Comparison of ENCODE assay signal across 8 mouse cellular contexts in genomic region chr15:100600696-100601272, GRCm38 (mm10). TPM values are rescaled to one million over a fixed set of nuclear protein-coding genes. Genes with fewer than 3 reads are reported as not detected.
DNase-seq lines count a peak whose midpoint lies in the region; ATAC-seq lines count a peak whose summit lies in the region.

No protein-coding gene starts in this region.

- no peak for ATAC-seq in liver, embryonic 11.5 days (replicated peaks; ENCODE audit: low FRiP score)
- ATAC-seq in forebrain, embryonic 14.5 days, result no peak
- no peak for ATAC-seq in neural tube, embryonic 14.5 days (ENCODE audit: low read depth)

- DNase-seq in liver, embryonic 11.5 days (ENCODE audit: low spot score), result no peak
- DNase-seq in liver, result no peak
- no peak for DNase-seq in forebrain, embryonic 14.5 days (ENCODE audit: low spot score)
- DNase-seq in limb, embryonic 10.5 days (ENCODE audit: low spot score), result peak; percentile 44
- DNase-seq in urinary bladder, adult 18-20 months (ENCODE audit: low spot score in 2 of 2), result no peak
- DNase-seq in spleen, postnatal 10 days (ENCODE audit: low spot score in 2 of 2), result no peak
- DNase-seq in adrenal gland, postnatal 10 days, result no peak

- peaks cover 42% of the 10 kb centered on the region for H3K27me3 ChIP-seq in liver, embryonic 11.5 days (replicated peaks; ENCODE audit: control insufficient read depth, insufficient read depth, low read length)
- 0 out of 2 replicates have a peak, but pooled peaks cover 3% of the 10 kb centered on the region for H3K27me3 ChIP-seq in forebrain, embryonic 14.5 days (replicated peaks; ENCODE audit: control insufficient read depth, insufficient read depth, low read length)
- H3K27me3 ChIP-seq in limb, embryonic 10.5 days (ENCODE audit: low read depth, poor library complexity, severe bottlenecking), result peaks cover 96% of the 10 kb centered on the region
- H3K27me3 ChIP-seq in neural tube, embryonic 14.5 days (ENCODE audit: control insufficient read depth, insufficient read depth, low read length), result 0 out of 2 replicates have a peak, but pooled peaks cover 2% of the 10 kb centered on the region

- H3K9ac ChIP-seq in liver, embryonic 11.5 days (ENCODE audit: low read depth, low read length), result no peak overlapping the region
- H3K9ac ChIP-seq in forebrain, embryonic 14.5 days (ENCODE audit: low read length), result 0 out of 2 replicates have a peak overlapping the region, but pooled peaks have one; percentile 95
- no peak overlapping the region for H3K9ac ChIP-seq in neural tube, embryonic 14.5 days (replicated peaks; ENCODE audit: low read depth, low read length)

- 18% methylated on average over 21 of the region's 21 CpGs for WGBS in liver, embryonic 11.5 days
- 27% methylated on average over 21 of the region's 21 CpGs for WGBS in forebrain, embryonic 14.5 days
- 9% methylated on average over 21 of the region's 21 CpGs for WGBS in limb, embryonic 10.5 days
- WGBS in neural tube, embryonic 14.5 days, result 15% methylated on average over 21 of the region's 21 CpGs

- H3K9me3 ChIP-seq in liver, embryonic 11.5 days (ENCODE audit: control insufficient read depth, low read length), result no peaks in the 10 kb centered on the region
- H3K9me3 ChIP-seq in forebrain, embryonic 14.5 days (replicated peaks; ENCODE audit: control insufficient read depth, low read length), result no peaks in the 10 kb centered on the region
- H3K9me3 ChIP-seq in limb, embryonic 10.5 days (replicated peaks), result no peaks in the 10 kb centered on the region
- H3K9me3 ChIP-seq in neural tube, embryonic 14.5 days (ENCODE audit: control insufficient read depth, low read length), result no peaks in the 10 kb centered on the region

- peaks cover 13% of the 10 kb centered on the region for H3K4me1 ChIP-seq in liver, embryonic 11.5 days (replicated peaks; ENCODE audit: control insufficient read depth, insufficient read depth, low read length)
- H3K4me1 ChIP-seq in forebrain, embryonic 14.5 days (ENCODE audit: control insufficient read depth, insufficient read depth, low read length), result peaks cover 10% of the 10 kb centered on the region
- peaks cover 34% of the 10 kb centered on the region for H3K4me1 ChIP-seq in limb, embryonic 10.5 days
- H3K4me1 ChIP-seq in neural tube, embryonic 14.5 days (ENCODE audit: control insufficient read depth, insufficient read depth, low read length), result peaks cover 12% of the 10 kb centered on the region

- no peak overlapping the region for H3K27ac ChIP-seq in liver, embryonic 11.5 days (ENCODE audit: low read depth, low read length)
- no peak overlapping the region for H3K27ac ChIP-seq in forebrain, embryonic 14.5 days (ENCODE audit: low read depth, low read length)
- H3K27ac ChIP-seq in limb, embryonic 10.5 days, result no peak overlapping the region
- H3K27ac ChIP-seq in neural tube, embryonic 14.5 days (ENCODE audit: low read depth, low read length), result no peak overlapping the region

- H3K4me3 ChIP-seq in liver, embryonic 11.5 days (ENCODE audit: low read depth, low read length), result peak overlapping the region; percentile 66
- H3K4me3 ChIP-seq in forebrain, embryonic 14.5 days (ENCODE audit: low read depth, low read length), result peak overlapping the region; percentile 81; the same call in 1 of the 2 replicates
- peak overlapping the region; percentile 86; the same call in 1 of the 2 replicates for H3K4me3 ChIP-seq in limb, embryonic 10.5 days
- H3K4me3 ChIP-seq in neural tube, embryonic 14.5 days (ENCODE audit: low read depth, low read length), result no peak overlapping the region

- H3K4me2 ChIP-seq in liver, embryonic 11.5 days, result peak overlapping the region; percentile 96
- H3K4me2 ChIP-seq in forebrain, embryonic 14.5 days (ENCODE audit: low read length), result peak overlapping the region; percentile 79
- peak overlapping the region; percentile 57 for H3K4me2 ChIP-seq in neural tube, embryonic 14.5 days (ENCODE audit: low read depth, low read length)

- H3K36me3 ChIP-seq in liver, embryonic 11.5 days (ENCODE audit: control insufficient read depth, insufficient read depth, low read length), result no peaks in the 10 kb centered on the region
- no peaks in the 10 kb centered on the region for H3K36me3 ChIP-seq in forebrain, embryonic 14.5 days (ENCODE audit: control insufficient read depth, insufficient read depth, low read length)
- no peaks in the 10 kb centered on the region for H3K36me3 ChIP-seq in limb, embryonic 10.5 days
- H3K36me3 ChIP-seq in neural tube, embryonic 14.5 days (ENCODE audit: control insufficient read depth, insufficient read depth, low read length), result no peaks in the 10 kb centered on the region

RNA-seq across cellular contexts. Expression of gene Pou6f1, which starts 1.0 kb away (rescaled TPM):
- polyA plus RNA-seq in liver, embryonic 11.5 days (2014; fragmentation: Nextera tagmentation; extraction: Ambion mirVana), result 0.92 and 1.2 TPM in 2 replicates
- 36.9 and 42.0 TPM in 2 replicates for polyA plus RNA-seq in forebrain, embryonic 14.5 days (2014; fragmentation: Nextera tagmentation; extraction: Ambion mirVana)
- 1.1 and 2.9 TPM in 2 replicates for polyA plus RNA-seq in limb, embryonic 10.5 days (2016; fragmentation: Nextera tagmentation; extraction: Ambion mirVana)
- polyA plus RNA-seq in neural tube, embryonic 14.5 days (2014; fragmentation: Nextera tagmentation; extraction: Ambion mirVana), result 47.6 and 49.7 TPM in 2 replicates
- 10 to 100 TPM; 22.0 to 29.0 TPM for total RNA-seq in adrenal gland, postnatal 10 days (2021)

RNA-seq across cellular contexts. Expression of gene Dazap2, which starts 14.4 kb away (rescaled TPM):
- polyA plus RNA-seq in liver, embryonic 11.5 days (2014; fragmentation: Nextera tagmentation; extraction: Ambion mirVana), result 256 and 274 TPM in 2 replicates
- 210 and 254 TPM in 2 replicates for polyA plus RNA-seq in forebrain, embryonic 14.5 days (2014; fragmentation: Nextera tagmentation; extraction: Ambion mirVana)
- polyA plus RNA-seq in limb, embryonic 10.5 days (2016; fragmentation: Nextera tagmentation; extraction: Ambion mirVana), result 189 and 195 TPM in 2 replicates
- 138 and 142 TPM in 2 replicates for polyA plus RNA-seq in neural tube, embryonic 14.5 days (2014; fragmentation: Nextera tagmentation; extraction: Ambion mirVana)
- total RNA-seq in adrenal gland, postnatal 10 days (2021), result 100 to 1,000 TPM; 171 to 182 TPM

RNA-seq across cellular contexts. Expression of gene Smagp, which starts 36.0 kb away (rescaled TPM):
- 14.1 and 15.6 TPM in 2 replicates for polyA plus RNA-seq in liver, embryonic 11.5 days (2014; fragmentation: Nextera tagmentation; extraction: Ambion mirVana)
- 1.6 and 2.5 TPM in 2 replicates for polyA plus RNA-seq in forebrain, embryonic 14.5 days (2014; fragmentation: Nextera tagmentation; extraction: Ambion mirVana)
- 5.0 and 6.7 TPM in 2 replicates for polyA plus RNA-seq in limb, embryonic 10.5 days (2016; fragmentation: Nextera tagmentation; extraction: Ambion mirVana)
- 1.7 and 3.8 TPM in 2 replicates for polyA plus RNA-seq in neural tube, embryonic 14.5 days (2014; fragmentation: Nextera tagmentation; extraction: Ambion mirVana)
- total RNA-seq in adrenal gland, postnatal 10 days (2021), result 10 to 100 TPM; 29.6 to 41.6 TPM

RNA-seq across cellular contexts. Expression of gene Tfcp2, which starts 49.0 kb away (rescaled TPM):
- 12.8 and 13.0 TPM in 2 replicates for polyA plus RNA-seq in liver, embryonic 11.5 days (2014; fragmentation: Nextera tagmentation; extraction: Ambion mirVana)
- 22.1 and 23.6 TPM in 2 replicates for polyA plus RNA-seq in forebrain, embryonic 14.5 days (2014; fragmentation: Nextera tagmentation; extraction: Ambion mirVana)
- 29.9 and 44.5 TPM in 2 replicates for polyA plus RNA-seq in limb, embryonic 10.5 days (2016; fragmentation: Nextera tagmentation; extraction: Ambion mirVana)
- 32.0 and 33.4 TPM in 2 replicates for polyA plus RNA-seq in neural tube, embryonic 14.5 days (2014; fragmentation: Nextera tagmentation; extraction: Ambion mirVana)
- 10 to 100 TPM; 18.1 to 24.6 TPM for total RNA-seq in adrenal gland, postnatal 10 days (2021)
